Mouse (Mus musculus): ENCODE results near the gene Gm10643.
A peak's percentile ranks its signal among the peaks of the same experiment; 100 is the strongest.

Gm10643 gene

GRCm38 (mm10) chr8:84070241-84070640, 5.3 kb upstream of the Gm10643 start:
- no peak for DNase-seq

- no peak for DNase-seq
Measured at GRCm38 (mm10) chr8:84069750-84070149, 4.8 kb upstream of the Gm10643 start.

- no peak for DNase-seq
Measured at GRCm38 (mm10) chr8:84069169-84069568, 4.2 kb upstream of the Gm10643 start.

DNA sequence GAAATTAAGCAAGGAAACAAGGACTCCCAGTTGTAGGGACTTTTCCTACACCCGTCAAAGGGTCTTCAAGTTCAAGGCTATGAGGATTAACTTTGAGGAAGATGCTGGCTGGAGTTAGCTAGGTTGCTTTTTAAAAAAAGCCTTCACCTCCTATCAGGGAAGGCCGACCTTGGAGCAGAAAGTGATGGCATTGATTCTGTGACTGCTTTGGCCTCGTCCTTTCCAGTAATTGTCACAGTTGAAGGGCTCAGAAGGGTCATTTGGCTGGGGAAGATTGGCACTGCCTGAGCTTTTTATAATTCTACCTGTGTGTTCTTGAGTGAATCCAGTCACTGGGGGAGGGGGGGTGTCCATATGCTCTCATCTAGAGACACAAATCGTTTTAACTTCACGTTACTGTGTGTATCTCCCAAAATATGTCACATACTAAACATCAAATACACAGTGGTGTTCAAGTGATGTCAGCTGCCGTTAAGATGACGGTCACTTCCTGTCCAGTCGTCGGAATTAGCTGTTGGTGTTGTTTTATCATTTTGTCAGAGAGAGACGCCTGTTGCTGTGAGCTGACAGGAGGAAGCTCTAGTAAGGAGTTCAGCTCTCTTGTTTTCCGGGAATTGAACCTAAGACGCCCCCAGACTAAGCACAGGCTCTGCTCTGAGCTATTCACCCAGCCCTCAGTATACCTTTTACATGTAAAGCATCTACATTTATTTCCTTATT, 3.5 kb upstream of the Gm10643 start:
- DNase-seq = no peak

DNA sequence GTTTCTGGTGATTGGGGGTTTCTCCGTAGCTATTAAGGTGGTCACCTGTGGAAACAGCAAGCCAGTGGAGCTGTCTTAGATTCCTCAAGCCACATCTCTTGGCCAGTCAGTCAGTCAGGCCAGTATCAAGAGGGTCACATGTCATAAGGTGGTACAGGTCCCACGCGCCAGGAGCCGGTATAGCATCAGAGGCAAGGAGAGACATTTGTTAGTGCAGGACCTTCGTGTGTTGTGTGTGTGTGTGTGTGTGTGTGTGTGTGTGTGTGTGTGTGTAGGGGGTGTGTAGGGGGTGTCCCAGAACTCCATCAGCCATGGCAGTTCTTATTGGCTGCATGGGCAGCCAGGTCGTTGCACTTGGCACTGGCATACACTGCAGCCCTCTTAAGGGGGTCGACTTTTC, 3.0 kb upstream of the Gm10643 start:
- no peak for DNase-seq

- peak; percentile 99 for DNase-seq
Measured at GRCm38 (mm10) chr8:84067047-84067573, 2.2 kb upstream of the Gm10643 start.

DNA sequence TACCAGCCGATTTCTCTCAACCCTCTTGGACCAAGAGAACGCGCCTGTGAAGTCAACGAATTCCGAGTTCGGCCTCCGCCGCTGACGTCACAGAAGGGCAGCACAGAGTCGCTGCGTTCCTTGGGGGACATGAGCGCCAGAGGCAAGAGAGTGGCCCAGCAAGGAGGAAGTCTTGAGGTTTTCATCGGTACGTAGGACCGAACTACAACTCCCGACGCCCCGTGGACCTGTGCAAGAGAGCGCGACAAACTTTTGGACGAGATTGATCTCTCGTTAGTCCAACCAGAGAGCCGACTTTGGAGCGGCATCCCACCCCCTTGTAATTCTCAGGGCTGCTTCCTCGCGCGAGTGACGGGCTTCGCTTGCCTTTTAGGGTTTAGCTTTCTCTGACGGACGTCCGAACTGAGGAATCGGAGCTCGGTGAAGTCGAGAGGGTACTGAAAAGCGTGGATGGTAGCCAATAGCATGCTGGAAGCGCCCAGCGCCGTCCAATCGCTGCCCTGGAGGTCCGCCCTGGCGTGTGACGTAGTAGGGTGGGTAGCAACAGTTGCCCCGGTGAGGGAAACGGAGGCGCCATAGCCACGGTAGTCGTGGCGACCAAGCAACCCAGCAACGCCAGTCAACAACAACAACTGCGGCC, 1.5 kb upstream of the Gm10643 start, which contains the start of gene Rfx1:
TSS of gene Rfx1 (plus strand) at position 544 of the 640 bp plus-strand sequence.
- DNase-seq = peak; percentile 97

- no peak for DNase-seq
Measured at GRCm38 (mm10) chr8:84065457-84066072, 628 bp upstream of the Gm10643 start.

DNA sequence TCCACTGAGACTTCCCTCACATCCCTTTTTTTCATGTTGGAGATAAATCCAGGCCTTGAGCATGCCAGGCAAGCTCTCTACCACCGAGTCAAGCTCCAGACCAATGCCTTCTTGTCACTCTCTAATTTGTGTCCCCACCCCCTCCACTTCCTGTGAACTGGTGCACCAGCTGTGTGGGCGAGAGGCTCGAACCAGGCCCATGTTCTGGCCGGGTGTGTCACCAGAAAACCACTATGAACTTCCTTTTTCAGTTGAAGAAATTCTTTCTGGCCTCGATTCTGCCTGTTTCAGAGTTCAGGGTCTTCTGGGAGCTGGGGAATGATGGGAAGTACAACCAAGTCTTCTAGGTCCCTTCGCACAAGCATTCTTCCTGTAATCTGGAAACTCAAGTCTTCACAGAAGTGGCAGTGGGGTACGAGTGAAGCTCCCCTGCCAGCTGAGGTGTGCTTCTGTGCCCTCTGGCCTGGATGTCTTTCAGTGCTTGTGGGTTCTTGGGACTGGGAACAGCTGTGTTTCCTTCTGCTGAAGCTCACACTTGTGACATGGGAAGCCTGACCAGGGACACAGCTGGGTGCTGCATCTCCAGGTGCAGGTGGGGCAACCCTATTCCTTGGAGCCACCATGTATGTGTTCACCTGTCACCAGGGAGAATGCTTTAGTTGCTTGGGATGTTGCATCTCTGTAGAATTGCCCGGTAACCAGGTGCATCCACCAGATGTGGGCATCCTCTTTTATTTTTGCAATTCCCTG, 901 bp downstream of the Gm10643 start:
- DNase-seq = peak; percentile 82

DNA sequence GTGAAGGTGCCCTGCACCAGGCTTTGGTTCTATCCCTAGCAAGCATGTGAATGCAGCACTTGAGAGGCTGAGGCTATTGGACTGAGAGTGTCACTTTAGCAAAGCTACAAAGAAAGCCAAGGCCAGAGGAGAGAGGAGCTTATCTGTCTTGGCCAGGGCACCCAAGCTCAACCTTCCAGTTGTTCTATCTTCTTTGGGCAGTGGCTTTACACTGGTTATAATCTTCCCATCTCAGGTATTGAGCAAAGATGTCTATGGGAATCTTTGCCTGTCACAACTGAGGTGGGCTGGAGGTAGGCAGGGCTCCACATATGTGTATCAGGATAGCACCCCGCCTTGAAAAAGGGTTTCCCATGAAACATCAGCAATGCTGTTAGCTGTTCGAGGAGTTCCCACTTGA, 4.7 kb downstream of the Gm10643 start:
- no peak for DNase-seq

GRCm38 (mm10) chr8:84059226-84059625, 5.7 kb downstream of the Gm10643 start:
- no peak for DNase-seq

GRCm38 (mm10) chr8:84057827-84058226, 7.1 kb downstream of the Gm10643 start:
- no peak for DNase-seq

DNA sequence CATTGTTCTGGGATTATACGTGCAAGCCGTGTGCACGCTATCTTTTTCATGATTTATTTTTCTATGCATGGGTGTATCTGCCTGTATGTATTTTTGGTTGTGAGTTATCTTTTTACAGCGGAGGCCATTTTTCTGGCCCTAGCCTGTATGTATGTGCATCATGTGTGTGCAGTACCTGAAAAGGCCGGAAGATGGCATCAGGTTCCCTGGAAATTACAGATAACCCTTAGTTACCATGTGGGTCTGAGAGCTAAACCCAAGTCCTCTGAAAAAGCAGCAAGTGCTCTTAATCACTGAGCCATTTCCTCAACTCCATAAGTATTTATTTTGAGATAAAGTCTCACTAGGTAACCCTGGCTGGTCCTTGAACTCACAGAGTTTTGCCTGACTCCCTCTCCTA, 11.7 kb downstream of the Gm10643 start:
- DNase-seq = no peak

DNA sequence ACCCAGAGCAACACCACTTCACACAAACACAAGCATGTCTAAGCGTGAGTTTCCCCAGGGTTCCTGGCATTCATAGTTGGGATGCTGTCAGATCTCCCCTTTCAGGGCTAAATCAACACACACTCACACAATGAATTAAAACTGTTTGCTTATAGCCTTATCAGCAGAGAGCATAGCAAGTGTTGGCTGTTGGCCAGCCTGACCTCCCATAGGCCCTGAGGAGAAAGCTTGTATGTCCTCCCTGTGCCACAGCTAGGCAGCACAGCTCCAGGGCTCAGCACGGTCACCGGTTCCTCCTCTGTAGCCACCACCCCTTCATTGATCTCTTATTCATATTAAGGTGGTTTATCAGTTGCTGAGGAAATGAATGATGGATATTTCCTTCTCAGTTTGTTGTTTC, 12.2 kb downstream of the Gm10643 start:
- DNase-seq = no peak

- DNase-seq = no peak
Measured at GRCm38 (mm10) chr8:84048171-84048570, 16.8 kb downstream of the Gm10643 start.

GRCm38 (mm10) chr8:84046505-84046904, 18.4 kb downstream of the Gm10643 start:
- no peak for DNase-seq

- DNase-seq = no peak
Measured at GRCm38 (mm10) chr8:84044900-84045299, 20.0 kb downstream of the Gm10643 start, which contains the start of gene Rln3. Gene Rln3 (minus strand): TSS chr8:84045000.

GRCm38 (mm10) chr8:84044103-84044502, 20.8 kb downstream of the Gm10643 start:
- DNase-seq = no peak

DNA sequence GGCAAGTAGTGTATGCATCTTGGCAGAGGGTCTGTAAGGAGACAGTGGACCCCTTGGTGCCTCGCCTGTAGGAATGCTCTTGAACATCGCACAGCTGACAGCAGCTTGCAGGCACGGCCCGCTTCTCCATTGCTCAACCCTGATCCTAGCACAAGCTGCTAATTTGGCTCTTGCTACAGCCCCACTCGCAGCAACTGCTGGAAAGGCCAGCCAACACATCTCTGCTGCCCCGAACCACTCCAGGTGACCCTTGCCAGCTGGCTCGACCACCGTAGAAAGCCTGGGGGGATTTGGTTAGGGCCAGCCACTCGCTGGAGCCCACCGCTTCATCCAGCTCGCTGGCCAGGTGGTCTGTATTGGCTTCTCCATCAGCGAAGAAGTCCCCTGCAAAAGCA, 22.0 kb downstream of the Gm10643 start:
- DNase-seq = no peak

DNA sequence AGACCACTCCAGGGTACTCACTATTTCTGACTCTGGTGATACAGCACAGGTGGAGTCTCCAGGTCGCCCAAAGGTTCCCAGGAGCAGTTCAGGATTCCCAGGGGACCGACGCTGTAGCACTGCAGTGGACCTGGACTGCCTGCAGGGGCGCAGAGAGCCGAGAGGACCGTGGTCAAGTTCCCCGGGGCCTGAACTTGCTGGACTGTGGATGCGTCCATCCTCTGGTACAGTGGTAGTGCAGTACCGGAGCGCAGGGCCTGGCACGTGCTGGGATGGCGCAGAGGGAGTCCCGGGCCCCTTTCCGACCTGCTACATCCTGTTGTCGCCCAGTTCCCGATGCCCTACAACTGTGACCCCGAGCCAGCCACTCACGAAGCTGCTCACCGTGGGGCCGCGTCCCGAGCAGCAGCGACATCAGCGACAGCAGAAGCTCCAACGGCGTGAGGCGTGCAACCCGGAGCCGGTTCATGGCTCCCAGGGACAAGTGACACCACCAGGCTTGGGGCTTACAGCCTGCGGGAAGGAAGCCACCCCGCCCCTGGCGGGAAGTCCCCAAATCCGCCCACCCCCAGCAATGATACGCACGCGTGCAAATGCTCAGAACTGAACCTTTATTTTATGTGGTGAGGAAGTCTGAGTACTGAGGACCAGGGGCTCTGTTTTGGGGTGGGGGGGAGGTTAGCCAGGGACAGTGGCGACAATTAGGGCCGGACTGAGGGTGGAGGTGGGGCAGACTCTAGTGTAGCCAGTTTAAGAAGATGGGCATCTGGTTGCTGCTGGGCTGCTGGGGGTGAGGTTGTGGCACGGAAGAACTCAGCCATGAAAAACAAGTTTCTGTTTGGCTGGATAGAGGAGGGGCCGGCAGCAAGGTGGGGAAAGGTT, 22.6 kb downstream of the Gm10643 start, which contains the start of gene Il27ra:
TSS of gene Il27ra (minus strand) at position 524 of the 882 bp plus-strand sequence.
- peak; percentile 83 for DNase-seq

DNA sequence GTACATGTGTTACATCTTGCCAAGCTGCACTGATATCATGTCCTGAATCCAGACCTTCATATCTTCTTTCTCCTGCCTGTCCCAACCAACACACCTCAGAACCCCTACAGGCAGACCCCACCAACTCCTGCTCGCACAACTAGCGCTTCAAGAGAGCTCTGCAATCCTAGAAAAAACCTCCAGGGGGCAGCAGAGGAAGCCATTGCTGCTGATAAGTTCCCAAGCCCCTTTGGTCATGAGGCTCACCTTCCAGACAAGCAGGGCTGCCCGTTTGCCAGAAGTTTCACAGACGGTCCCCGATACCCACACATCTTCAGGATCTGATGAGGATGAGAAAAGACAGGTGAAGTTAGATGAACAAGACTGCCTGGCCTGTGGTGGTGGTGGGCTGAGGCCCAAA, 25.9 kb downstream of the Gm10643 start:
- peak; percentile 83 for DNase-seq

GRCm38 (mm10) chr8:84038015-84038414, 26.9 kb downstream of the Gm10643 start:
- DNase-seq = no peak
